Mouse (Mus musculus): ENCODE data around the gene Mcub.

The Mcub gene

DNA sequence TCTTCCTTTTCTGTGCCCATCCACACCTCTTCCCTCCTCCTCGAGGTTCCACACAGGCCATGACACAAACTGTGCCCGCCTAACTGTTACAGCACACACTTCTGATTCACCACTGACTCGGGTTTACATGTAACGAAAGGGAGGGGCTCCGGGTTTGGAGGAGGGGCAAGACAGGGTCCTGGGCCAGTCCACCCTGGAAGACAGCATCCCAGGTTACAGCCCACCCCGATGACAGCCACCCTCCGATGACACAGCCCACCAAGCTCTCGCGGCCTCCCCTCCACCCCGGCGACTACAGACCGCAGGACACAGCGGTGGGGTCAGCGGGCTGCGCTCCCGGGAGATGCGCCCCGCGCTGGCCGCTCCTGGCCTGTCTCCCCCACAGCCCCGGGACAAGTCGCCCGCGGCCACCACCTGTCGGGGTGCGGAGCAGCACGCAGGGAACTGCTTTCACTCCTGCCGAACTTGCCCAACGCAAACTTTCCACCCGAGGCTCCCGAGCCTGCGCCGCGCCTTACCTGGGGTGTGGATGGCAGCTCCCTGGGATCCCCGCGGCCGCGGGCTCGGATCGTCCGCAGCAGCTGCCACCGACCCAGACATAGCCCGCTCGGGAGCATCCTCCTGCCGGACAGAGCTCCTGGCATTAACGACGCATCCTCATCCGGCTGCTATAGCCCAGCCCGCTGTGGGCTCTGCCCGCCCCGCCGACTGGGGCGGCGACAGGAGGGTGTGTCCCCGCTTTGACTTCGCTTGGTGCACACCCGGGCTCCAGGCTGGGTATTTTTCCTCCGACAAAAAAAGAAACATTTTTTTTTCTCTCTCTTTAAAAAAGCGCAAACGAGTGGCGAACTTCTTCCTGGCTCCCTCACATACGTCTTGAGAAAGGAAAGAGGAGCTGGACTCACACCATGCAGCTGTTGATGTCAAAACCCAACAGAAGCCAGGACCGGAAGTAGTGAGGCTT is at the start of gene Mcub:
TSS of gene Mcub (minus strand) at position 775 of the 964 bp plus-strand sequence.
- DNase-seq, result peak; percentile 66

GRCm38 (mm10) chr3:130012943-130013342 is 42.9 kb upstream of the Mcub start:
- DNase-seq, result no peak

GRCm38 (mm10) chr3:130011236-130011635 is 41.2 kb upstream of the Mcub start:
- no peak for DNase-seq

DNA sequence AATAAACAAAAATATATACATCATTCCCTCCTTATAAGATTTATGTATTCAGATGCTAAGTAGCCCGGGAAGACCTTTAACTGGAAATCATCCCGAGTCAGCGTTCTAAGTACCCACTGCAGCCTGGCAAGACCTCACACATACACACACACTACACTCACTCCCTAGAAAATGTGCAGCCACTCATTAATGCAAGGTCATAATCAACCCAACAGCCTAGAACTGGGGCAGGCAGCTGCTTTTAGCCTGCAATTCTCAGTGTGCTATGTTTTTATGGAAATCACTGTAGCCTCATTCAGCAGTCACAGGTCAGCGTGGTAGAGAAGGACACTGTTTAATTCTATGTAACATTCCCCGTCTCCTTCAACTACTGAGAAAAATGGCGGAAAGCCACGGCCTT is 36.1 kb upstream of the Mcub start:
- DNase-seq, result no peak

GRCm38 (mm10) chr3:130000926-130001325 is 30.9 kb upstream of the Mcub start:
- DNase-seq, result no peak

DNA sequence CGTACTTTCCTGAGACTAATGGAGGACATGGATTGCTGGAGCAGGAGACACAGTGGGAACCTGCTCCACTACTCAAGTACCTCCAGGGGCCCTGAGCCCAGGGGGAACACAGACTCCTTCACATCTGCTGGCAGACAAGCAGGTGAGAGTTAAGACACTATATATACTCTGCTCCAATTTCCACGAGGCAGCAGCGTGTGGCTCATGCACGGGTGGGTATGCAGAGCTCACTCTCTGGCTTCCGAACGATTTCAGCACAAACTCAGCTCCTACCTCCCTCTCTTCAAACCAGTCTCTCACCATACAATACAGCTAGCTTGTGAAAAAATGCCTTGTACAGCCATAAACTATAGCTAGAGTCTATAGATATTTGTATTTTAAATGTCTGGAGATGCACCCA is 28.5 kb upstream of the Mcub start:
- no peak for DNase-seq

DNA sequence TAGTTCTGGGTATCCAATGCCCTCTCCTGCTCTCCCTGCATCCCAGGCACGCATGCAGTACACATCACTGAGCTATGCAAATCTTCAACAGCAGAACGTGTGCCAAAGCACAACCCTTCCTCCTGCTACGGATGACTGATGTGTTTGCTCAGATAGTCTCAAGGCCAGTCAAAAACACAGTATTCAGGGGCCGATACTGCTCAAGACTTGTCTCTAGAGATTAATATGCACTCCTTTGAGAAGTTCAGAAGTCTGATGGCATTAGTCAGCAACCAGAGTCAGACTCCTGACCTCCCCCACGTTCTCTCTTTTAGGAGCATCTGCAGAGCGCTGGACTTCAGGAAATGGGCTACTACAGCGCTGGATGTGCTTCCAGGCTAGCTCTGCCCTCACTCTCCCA is 28.0 kb upstream of the Mcub start:
- no peak for DNase-seq

DNA sequence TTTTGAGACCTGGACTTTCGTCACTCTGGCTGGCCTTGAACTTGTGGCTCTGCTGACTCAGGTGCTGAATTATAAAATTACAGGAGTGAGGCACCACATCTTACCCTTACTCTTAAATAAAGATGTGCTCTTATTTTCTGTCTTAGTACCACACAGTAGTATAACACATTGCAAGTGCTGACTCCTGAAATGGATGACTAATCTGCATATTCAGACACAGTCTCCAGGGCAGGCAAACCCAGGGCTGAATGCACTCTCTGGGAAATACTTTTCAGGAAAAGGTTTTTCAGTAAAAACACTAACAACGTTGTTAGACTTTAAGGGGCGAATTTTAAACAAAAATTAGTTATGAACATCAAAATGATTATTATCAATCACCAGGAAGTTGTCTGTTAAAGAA is 27.3 kb upstream of the Mcub start:
- DNase-seq, result no peak

- no peak for DNase-seq
Observed at GRCm38 (mm10) chr3:129987297-129987696, 17.3 kb upstream of the Mcub start.

- no peak for DNase-seq
Observed at GRCm38 (mm10) chr3:129985335-129985734, 15.3 kb upstream of the Mcub start.

- no peak for DNase-seq
Observed at GRCm38 (mm10) chr3:129984797-129985196, 14.8 kb upstream of the Mcub start.

- DNase-seq, result no peak
Observed at GRCm38 (mm10) chr3:129982271-129982670, 12.3 kb upstream of the Mcub start.

DNA sequence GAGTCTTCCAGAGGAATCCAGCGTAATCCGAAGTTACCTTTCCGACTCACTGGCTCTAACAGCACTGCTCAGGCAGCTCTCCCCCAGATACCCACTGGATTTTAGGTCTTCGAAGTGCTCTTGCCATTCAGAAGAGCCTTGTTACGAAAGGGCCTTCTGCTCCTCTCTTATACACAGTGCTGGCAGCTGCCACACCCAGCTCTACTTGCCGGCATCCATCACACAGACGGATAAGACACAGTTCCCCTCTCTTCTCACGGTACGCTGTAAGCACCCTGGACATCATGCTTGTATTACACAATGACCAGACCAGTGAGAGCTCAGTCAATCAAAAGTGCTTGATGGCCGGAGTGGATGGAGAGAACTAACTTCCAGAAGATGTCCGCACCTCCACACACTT is 11.8 kb upstream of the Mcub start:
- no peak for DNase-seq

- no peak for DNase-seq
Observed at GRCm38 (mm10) chr3:129979510-129979909, 9.5 kb upstream of the Mcub start.

DNA sequence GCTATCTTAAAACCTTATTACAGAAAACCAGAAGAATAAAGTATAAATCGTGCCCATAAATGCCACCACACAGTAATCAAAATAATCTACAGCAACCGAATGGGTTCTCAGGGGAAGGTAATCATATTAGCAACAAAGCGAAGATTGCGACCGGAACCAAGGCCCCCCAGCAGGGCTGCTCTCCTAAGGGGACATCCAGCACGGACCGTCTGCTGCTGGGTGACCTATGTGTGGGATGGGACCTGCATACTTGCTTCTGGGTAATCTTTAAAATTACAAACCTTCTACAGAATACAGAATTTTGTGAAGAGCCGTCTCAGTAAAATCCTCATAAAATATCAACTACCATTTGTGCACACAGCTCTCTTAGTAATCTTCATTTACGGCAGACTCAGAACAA is 8.7 kb upstream of the Mcub start:
- DNase-seq, result no peak

GRCm38 (mm10) chr3:129976317-129976716 is 6.3 kb upstream of the Mcub start:
- DNase-seq, result no peak

DNA sequence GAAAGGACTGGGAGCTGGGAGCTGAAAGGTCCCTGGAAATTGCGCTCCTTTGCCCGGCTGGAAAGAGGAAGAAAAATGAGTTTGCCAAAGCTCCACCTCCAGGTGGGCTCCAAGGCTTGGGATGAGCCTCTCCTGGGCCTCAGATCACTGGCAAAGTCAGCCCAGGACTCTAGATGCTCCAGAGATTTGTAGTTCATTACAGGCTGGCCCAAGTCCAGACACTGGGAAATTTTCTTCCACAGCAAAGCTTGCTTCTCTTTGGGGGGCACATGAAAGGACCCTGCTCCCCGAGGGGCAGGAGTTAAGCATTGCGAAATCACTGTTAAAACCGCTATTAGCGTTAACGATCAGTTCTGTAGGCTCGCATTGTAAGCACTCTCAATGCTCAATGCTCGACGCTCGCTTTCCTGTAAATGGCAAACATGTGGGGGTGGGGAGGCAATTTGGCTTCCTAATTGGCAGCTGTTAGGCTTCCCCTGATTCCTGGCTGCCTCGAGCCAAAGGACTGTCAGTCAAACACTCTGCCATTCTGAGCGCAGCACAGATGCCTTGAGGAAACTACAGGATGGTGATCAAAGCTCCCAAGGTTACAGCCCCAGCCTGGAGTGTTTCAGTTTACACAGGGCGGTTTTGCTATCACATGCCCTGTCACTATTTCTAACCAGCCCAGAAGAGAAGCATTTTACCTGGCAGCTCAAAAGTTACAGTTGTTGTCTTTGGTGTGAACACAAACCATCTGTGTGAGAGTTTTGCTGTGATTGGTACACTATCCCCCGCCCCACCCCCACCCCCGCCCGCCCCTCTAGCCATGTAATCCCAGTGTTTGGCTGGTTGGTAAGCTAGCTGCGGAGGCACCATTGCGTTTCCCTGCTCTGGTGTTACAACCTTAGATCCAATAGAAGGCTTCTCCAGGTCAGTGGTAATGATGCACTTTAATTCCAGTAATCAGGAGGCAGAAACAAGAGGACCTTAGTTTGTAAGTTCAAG is 816 bp upstream of the Mcub start:
- peak; percentile 62 for DNase-seq

DNA sequence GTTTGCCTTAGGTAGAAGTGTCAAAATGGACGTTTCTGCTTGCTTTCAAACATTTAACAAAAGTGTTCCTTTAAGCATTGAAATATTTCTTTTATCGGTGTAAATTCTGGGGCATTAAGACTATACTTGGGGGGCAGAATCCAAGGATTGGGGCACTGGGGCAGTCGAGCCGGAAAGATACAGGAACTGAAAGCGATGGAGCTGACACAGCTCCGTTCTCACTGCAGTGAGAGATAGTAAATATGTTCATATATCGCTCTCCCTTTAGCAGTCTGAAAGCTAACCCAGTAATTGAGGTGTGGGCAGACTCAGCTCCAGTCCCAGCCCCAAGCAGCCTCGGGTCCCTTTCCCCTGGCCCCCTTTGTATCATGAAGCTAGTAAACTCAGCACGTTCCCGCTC is 975 bp downstream of the Mcub start:
- DNase-seq, result no peak

- no peak for DNase-seq
Observed at GRCm38 (mm10) chr3:129967874-129968273, 2.1 kb downstream of the Mcub start.

DNA sequence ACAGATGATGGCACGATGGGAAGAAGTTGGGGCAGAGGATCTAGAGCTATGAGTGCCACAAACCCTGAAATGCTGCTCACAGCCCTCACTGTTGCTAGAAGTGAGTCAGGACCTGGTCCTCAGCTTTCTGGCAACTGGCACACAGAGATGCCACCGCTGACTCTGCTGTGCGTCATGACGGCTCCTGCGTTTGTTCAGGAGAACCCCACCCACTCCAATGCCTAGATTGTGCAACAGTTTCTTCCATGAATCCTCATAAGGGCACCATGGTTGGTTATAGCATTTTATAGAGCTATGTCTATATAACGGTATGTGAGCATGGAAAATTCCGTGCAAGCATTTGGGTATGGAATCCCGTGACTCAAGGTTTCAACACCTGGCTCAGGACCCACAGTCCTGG is 5.3 kb downstream of the Mcub start:
- no peak for DNase-seq

DNA sequence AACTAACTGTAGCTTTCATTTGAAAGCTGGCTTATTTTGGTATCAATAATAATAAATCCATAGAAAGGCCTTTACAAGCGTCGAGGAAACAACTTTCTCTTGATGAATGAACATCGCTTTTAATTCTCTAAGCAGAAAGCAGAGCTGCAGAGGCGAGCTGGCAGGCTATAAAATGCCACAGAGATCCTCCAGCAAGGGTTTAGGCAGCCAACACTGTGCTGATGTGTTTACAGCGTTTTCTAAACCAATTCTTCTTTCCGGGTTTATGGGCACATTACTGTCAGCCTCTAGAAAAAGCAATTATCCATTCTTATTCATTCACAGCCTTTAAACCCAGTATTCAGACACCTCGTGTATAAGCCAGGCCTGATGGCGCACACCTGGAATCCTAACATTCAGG is 7.5 kb downstream of the Mcub start:
- no peak for DNase-seq

DNA sequence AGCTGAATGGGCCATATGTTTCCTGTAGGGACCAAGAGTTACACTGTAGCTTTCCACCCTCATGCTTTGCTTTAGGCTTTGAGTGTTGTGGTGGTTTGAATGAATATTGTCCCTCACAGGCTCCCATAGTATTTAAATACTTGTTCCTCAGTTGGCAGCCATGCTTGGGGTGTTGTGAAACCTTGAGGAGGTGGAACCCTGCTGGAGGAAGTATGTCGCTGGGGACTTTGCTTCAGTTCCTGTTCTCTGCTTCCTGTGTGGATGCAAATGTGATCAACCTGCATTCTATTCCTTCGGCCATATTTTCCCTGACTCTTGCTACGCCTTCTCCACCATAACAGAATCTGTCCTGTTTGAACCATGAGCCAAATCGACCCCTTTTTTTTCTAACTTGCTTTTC is 16.7 kb downstream of the Mcub start:
- DNase-seq, result no peak

DNA sequence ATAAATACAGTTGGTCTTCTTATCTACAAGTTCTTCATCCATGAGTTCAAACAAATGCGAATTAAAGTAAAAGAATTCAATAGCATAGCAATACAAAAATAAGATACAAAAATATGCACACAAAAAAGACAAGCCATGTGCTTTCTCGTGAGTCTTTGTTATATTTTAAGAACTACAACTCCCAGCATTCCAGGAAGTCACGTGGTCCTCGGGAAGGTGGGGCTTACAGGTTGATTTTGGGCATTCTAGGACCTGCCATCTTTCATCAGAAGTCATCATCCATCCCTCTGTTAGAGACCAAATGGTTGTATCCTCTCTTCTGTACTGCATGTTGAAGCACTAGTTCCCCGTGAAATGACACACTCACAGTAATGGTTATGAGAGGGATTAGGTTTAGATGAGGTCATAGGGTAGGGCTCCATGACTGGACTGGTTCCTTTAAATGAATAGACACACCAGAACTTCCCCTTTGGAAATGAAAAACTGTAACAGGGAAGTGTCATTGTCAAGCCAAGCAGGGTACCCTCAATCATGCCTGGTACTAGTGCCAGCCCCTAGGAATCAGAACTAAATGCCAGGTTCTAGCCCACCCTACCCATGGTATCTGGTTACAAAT is 20.7 kb downstream of the Mcub start:
- no peak for DNase-seq

Data from lung, postnatal 10 days (tissue).